Mouse (Mus musculus): ENCODE measurements around the gene Ndufb6. TPM values are rescaled to one million over a fixed set of nuclear protein-coding genes. Genes with fewer than 3 reads are reported as not detected.

The Ndufb6 gene
- polyA plus RNA-seq, 1 experiment from 2014 or later: 384 TPM

DNA sequence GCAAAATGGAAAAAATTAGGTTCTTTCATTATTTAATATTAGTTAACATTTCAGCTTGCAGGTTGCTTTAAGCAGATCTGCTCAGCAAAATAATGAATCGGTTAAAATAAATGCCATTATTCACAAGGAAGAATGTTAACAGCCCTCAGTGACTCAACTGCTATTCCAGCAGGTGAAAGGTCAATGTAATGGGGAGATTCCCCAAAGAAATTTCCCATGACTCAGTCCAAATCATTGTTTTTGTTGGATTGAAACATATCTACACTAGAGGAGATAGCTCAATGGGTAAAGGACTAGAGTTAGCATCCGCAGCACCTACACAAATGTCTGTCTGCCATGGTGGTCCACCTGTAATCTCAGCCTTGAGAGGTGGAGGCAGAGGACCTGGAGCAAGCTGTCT is 9.8 kb upstream of the Ndufb6 start:
- no peak overlapping the region for H3K4me3 ChIP-seq (replicated peaks)
- no peaks in the 10 kb centered on the region for H3K27me3 ChIP-seq (replicated peaks)
- H3K9me3 ChIP-seq: no peaks in the 10 kb centered on the region
- no peaks in the 10 kb centered on the region for H3K36me3 ChIP-seq
- H3K4me1 ChIP-seq (replicated peaks): no peaks in the 10 kb centered on the region
- no peak overlapping the region for H3K27ac ChIP-seq
- 87% methylated on average over 2 of the region's 2 CpGs for WGBS
- no peak overlapping the region for H3K4me2 ChIP-seq (replicated peaks)
- ATAC-seq: no peak
- H3K9ac ChIP-seq: no peak overlapping the region

GRCm38 (mm10) chr4:40287415-40287814 is 8.2 kb upstream of the Ndufb6 start:
- H3K27ac ChIP-seq: no peak overlapping the region
- H3K4me3 ChIP-seq (replicated peaks): no peak overlapping the region
- no peak overlapping the region for H3K4me2 ChIP-seq (replicated peaks)
- WGBS: 73% methylated on average over 6 of the region's 6 CpGs
- ATAC-seq: no peak
- H3K36me3 ChIP-seq: no peaks in the 10 kb centered on the region
- no peaks in the 10 kb centered on the region for H3K4me1 ChIP-seq (replicated peaks)
- no peak overlapping the region for H3K9ac ChIP-seq
- no peaks in the 10 kb centered on the region for H3K27me3 ChIP-seq (replicated peaks)
- H3K9me3 ChIP-seq: no peaks in the 10 kb centered on the region

GRCm38 (mm10) chr4:40285582-40285981 is 6.4 kb upstream of the Ndufb6 start:
- no peak overlapping the region for H3K4me2 ChIP-seq (replicated peaks)
- H3K27ac ChIP-seq: no peak overlapping the region
- H3K4me3 ChIP-seq (replicated peaks): no peak overlapping the region
- no peaks in the 10 kb centered on the region for H3K9me3 ChIP-seq
- H3K36me3 ChIP-seq: no peaks in the 10 kb centered on the region
- 16% methylated on average over 4 of the region's 4 CpGs for WGBS
- no peaks in the 10 kb centered on the region for H3K27me3 ChIP-seq (replicated peaks)
- no peaks in the 10 kb centered on the region for H3K4me1 ChIP-seq (replicated peaks)
- no peak overlapping the region for H3K9ac ChIP-seq
- ATAC-seq: no peak

DNA sequence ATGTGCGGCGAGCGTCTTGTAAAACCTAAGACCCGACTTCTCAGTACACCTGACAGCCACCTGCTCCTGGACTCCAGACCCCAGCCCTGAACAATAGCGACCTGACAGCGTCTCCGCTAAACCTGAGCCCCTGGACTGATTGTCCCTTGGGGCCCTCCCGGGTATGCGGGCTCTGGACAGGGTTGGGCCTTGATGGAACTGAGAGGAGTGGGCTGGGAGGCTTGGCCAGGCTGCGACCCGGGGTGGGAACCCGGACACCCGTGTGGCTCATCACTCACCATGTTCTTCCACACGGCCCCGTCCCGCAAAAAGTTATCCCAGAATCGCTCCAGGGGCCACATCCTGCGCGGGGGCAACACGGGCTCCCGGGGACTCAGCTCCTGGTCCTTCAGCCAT is 343 bp downstream of the Ndufb6 start:
- H3K36me3 ChIP-seq: 0 out of 2 replicates have a peak, but pooled peaks cover 7% of the 10 kb centered on the region
- H3K27me3 ChIP-seq (replicated peaks): no peaks in the 10 kb centered on the region
- peak overlapping the region; percentile 72 for H3K4me3 ChIP-seq (replicated peaks)
- peak overlapping the region; percentile 75 for H3K9ac ChIP-seq
- H3K4me1 ChIP-seq (replicated peaks): peaks cover 4% of the 10 kb centered on the region; the same call in 1 of the 2 replicates
- no peaks in the 10 kb centered on the region for H3K9me3 ChIP-seq
- H3K27ac ChIP-seq: peak overlapping the region; percentile 51; the same call in 1 of the 2 replicates
- H3K4me2 ChIP-seq (replicated peaks): peak overlapping the region; percentile 60
- ATAC-seq: peak; percentile 74
- WGBS: under 1% methylated on average over 21 of the region's 21 CpGs

DNA sequence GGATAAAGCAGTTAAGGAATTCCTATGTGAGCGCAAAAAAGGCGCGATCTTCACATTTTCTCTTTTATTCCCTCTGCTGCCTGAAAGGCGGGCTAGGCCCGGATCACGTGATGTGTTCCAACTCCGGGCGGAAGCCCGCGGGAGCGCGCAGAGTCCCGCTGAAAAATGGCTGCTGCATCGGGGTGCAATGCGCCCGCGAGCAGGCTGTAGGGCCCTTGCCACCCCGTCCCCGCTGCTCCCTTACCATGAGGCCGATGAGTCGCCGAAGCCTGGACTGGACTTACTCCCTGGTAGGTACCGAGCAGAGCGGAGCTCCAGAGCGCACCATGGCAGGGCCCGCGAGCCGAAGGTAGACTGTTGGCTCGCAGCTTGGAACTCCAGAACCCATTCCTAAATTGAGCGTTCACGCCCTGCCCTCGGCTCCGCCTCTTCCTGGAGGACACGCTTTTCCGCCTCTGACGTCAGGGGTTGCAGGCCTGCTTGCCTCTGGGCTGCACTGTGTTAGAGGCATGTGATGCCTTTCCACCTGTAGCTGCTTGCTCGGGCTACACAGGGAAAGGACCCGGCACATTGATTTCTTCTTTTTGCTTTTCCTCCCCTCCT is 9.7 kb downstream of the Ndufb6 start, which contains the start of the genes Smim27 and Topors:
TSS of gene Smim27 (plus strand) at position 150 of the 603 bp plus-strand sequence.
TSS of gene Topors (minus strand) at position 421 of the 603 bp plus-strand sequence.
- Histone ChIP-seq H3K27ac (peak within 1 kb of the TSS; percentile 99), H3K9ac (peak within 1 kb of the TSS; percentile 93), H3K27me3 (replicated peaks) (no peaks in the 10 kb centered on the region), H3K36me3 (no peaks in the 10 kb centered on the region), H3K9me3 (no peaks in the 10 kb centered on the region), H3K4me1 (replicated peaks) (peaks cover 10% of the 10 kb centered on the region), H3K4me2 (replicated peaks) (peak within 1 kb of the TSS; percentile 90), H3K4me3 (replicated peaks) (peak within 1 kb of the TSS; percentile 69)
- ATAC-seq: peak; percentile 96
- WGBS: 0% methylated on average over 38 of the region's 38 CpGs

DNA sequence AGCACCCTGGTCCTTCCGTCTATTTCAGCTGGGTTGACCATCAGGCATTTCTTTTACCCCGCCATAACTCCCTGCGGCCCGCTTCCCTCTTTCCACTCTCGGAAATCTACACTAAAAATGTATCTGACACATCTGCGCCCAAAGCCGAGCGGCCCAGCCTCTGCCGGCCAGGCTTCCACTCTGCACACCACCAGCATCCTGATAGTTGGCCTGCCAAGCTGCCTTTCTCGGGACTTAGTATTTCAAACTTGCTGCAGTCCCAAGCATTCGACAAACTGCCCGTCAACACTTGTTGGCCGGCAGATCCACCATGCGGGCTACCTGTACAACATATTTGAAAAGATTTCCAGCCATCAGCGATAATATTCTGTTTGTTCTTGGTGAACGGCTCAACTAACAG is 10.4 kb downstream of the Ndufb6 start:
- peak; percentile 5 for ATAC-seq
- Histone ChIP-seq H3K4me1 (replicated peaks) (peaks cover 10% of the 10 kb centered on the region), H3K4me3 (replicated peaks) (peak overlapping the region; percentile 69), H3K9me3 (no peaks in the 10 kb centered on the region), H3K27me3 (replicated peaks) (no peaks in the 10 kb centered on the region), H3K9ac (peak overlapping the region; percentile 93), H3K27ac (peak overlapping the region; percentile 99), H3K36me3 (no peaks in the 10 kb centered on the region), H3K4me2 (replicated peaks) (peak overlapping the region; percentile 90)
- under 1% methylated on average over 16 of the region's 16 CpGs for WGBS

GRCm38 (mm10) chr4:40268204-40268813 is 10.9 kb downstream of the Ndufb6 start:
- Histone ChIP-seq H3K9me3 (no peaks in the 10 kb centered on the region), H3K4me3 (replicated peaks) (peak overlapping the region; percentile 69), H3K4me1 (replicated peaks) (peaks cover 10% of the 10 kb centered on the region), H3K4me2 (replicated peaks) (peak overlapping the region; percentile 90), H3K9ac (peak overlapping the region; percentile 93), H3K27ac (peak overlapping the region; percentile 99), H3K36me3 (no peaks in the 10 kb centered on the region), H3K27me3 (replicated peaks) (no peaks in the 10 kb centered on the region)
- WGBS: under 1% methylated on average over 50 of the region's 50 CpGs
- peak; percentile 78 for ATAC-seq

- no peaks in the 10 kb centered on the region for H3K9me3 ChIP-seq
- peaks cover 10% of the 10 kb centered on the region for H3K4me1 ChIP-seq (replicated peaks)
- H3K9ac ChIP-seq: peak overlapping the region; percentile 93
- WGBS: 49% methylated on average over 7 of the region's 7 CpGs
- H3K27me3 ChIP-seq (replicated peaks): no peaks in the 10 kb centered on the region
- peak overlapping the region; percentile 69 for H3K4me3 ChIP-seq (replicated peaks)
- peak; percentile 40 for ATAC-seq
- H3K27ac ChIP-seq: peak overlapping the region; percentile 99
- H3K4me2 ChIP-seq (replicated peaks): peak overlapping the region; percentile 90
- H3K36me3 ChIP-seq: peaks cover 2% of the 10 kb centered on the region; the same call in 1 of the 2 replicates
Measured at GRCm38 (mm10) chr4:40267681-40268080, 11.5 kb downstream of the Ndufb6 start.

DNA sequence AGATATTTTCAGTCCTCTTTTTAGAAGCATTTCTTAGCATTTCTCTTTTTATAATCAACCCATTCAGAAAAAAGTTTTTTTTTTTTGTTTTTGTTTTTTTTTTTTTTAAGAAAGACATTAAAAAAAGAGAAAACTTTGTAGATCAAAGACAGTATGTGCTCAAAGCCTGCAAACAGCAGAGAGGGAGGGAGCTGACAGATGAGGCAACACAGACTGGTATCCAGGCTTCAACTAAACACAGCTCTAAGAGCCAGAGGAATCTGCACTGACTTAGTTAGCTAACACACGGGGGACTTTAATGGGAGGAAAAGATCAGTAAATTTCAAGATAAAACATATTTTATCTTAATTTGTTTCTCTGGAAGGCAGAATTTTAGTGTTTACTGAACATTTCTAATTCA is 14.9 kb downstream of the Ndufb6 start:
- H3K4me1 ChIP-seq (replicated peaks): peaks cover 10% of the 10 kb centered on the region
- H3K4me3 ChIP-seq (replicated peaks): no peak overlapping the region
- no peaks in the 10 kb centered on the region for H3K9me3 ChIP-seq
- H3K36me3 ChIP-seq: peaks cover 29% of the 10 kb centered on the region
- 57% methylated on average over 1 of the region's 1 CpGs for WGBS
- H3K27me3 ChIP-seq (replicated peaks): no peaks in the 10 kb centered on the region
- H3K4me2 ChIP-seq (replicated peaks): no peak overlapping the region
- no peak overlapping the region for H3K9ac ChIP-seq
- no peak for ATAC-seq
- no peak overlapping the region for H3K27ac ChIP-seq

DNA sequence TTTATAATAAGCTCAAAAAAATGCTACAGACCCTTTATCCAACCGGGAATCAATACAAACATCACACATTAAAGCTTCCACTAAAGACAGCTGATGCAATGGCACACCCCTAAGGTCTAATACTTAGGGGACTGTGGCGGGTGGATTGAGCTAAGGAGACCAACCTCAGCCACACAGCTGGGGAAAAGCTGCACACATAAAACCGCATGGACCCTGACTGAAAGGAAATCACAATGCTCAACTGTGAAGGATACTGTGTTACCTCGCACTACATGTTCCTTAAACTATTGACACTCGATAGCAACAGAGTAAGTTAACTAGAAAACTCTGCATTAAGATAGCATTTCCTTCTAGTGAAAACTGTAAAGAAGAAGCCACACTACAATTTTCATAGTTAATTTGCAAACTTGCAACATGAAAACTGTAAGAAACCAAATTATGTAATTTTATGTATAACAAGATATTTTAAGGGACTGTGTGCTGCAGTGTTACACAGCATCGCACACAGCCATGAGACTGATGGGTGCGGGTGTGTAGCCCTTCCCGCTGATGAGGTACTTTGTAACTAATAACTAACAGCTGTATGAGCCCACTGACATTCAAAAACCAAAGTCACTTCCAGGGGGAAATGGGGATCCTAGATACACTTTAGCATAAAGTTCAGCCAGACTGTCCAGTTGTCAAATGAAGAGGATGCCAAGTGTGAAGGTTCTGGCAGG is 24.7 kb downstream of the Ndufb6 start:
- H3K4me2 ChIP-seq (replicated peaks): no peak overlapping the region
- no peak for ATAC-seq
- H3K9ac ChIP-seq: no peak overlapping the region
- H3K27ac ChIP-seq: no peak overlapping the region
- H3K36me3 ChIP-seq: 0 out of 2 replicates have a peak, but pooled peaks cover 4% of the 10 kb centered on the region
- H3K4me3 ChIP-seq (replicated peaks): no peak overlapping the region
- no peaks in the 10 kb centered on the region for H3K9me3 ChIP-seq
- 84% methylated on average over 8 of the region's 8 CpGs for WGBS
- no peaks in the 10 kb centered on the region for H3K27me3 ChIP-seq (replicated peaks)
- no peaks in the 10 kb centered on the region for H3K4me1 ChIP-seq (replicated peaks)

DNA sequence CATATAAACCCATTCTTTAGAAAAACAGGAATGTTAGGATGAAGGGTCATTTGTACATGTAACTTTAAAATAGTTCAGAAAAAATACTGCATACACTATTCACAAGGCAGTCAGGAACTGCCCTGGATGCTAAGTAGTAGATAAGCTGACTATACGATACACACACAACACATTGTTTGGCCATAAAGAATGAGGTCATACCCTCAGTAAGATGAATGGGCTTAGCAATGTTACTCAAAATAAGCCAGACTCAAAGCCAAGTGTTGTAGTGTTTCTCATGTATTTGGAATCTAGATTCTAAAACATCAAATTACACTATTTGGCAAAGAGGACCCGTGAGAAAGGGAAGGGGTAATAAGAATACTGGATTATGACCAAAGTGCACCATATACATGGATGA is 25.5 kb downstream of the Ndufb6 start:
- no peaks in the 10 kb centered on the region for H3K4me1 ChIP-seq (replicated peaks)
- ATAC-seq: no peak
- WGBS: 53% methylated on average over 2 of the region's 2 CpGs
- no peak overlapping the region for H3K9ac ChIP-seq
- H3K36me3 ChIP-seq: no peaks in the 10 kb centered on the region
- H3K4me3 ChIP-seq (replicated peaks): no peak overlapping the region
- H3K27ac ChIP-seq: no peak overlapping the region
- no peaks in the 10 kb centered on the region for H3K27me3 ChIP-seq (replicated peaks)
- no peaks in the 10 kb centered on the region for H3K9me3 ChIP-seq
- no peak overlapping the region for H3K4me2 ChIP-seq (replicated peaks)

- Histone ChIP-seq H3K4me1 (replicated peaks) (no peaks in the 10 kb centered on the region), H3K36me3 (no peaks in the 10 kb centered on the region), H3K9me3 (no peaks in the 10 kb centered on the region), H3K4me2 (replicated peaks) (no peak overlapping the region), H3K27me3 (replicated peaks) (no peaks in the 10 kb centered on the region), H3K27ac (no peak overlapping the region), H3K9ac (no peak overlapping the region), H3K4me3 (replicated peaks) (no peak overlapping the region)
- no peak for ATAC-seq
- WGBS: 80% methylated on average over 5 of the region's 5 CpGs
Measured at GRCm38 (mm10) chr4:40250984-40251383, 28.2 kb downstream of the Ndufb6 start.
